Mouse (Mus musculus) gastrocnemius, adult 8-10 months (tissue): ENCODE data around the gene Mtrf1. TPM values are rescaled to one million over a fixed set of nuclear protein-coding genes. Genes with fewer than 3 reads are reported as not detected.
"Not testable (repeated sequence)": the region's sequence is repeated elsewhere in the genome, so short reads cannot be mapped to it uniquely, and the experiment has no call there.

Experiments
- DNase-seq, 2 experiments: peaks; one replicate each; pipeline ENCODE4 v3.0.0; 2022; ENCODE audit warnings: low spot score in 2 of 2
- total RNA-seq, 4 experiments: library from RNA; stranded (reverse); gene quantifications; 2 replicates each; pipeline ENCODE4 v1.2.4; 2022

Gene Mtrf1
- total RNA-seq, 4 experiments from 2014 or later, result 9.4 to 10.1 (median 9.6) TPM

GRCm38 (mm10) chr14:79445055-79445620, 47.6 kb downstream of the Mtrf1 start:
- DNase-seq, result no peak

- peak; percentile 45 to 49 for DNase-seq
Observed at GRCm38 (mm10) chr14:79451681-79452590, 54.4 kb downstream of the Mtrf1 start, which contains the start of gene Kbtbd6. Gene Kbtbd6 (plus strand): TSS chr14:79451835.

- DNase-seq, result not testable (repeated sequence)
Observed at GRCm38 (mm10) chr14:79452591-79452934, 55.0 kb downstream of the Mtrf1 start.

GRCm38 (mm10) chr14:79460401-79460800, 62.8 kb downstream of the Mtrf1 start:
- no peak for DNase-seq

GRCm38 (mm10) chr14:79460988-79461387, 63.4 kb downstream of the Mtrf1 start:
- DNase-seq, result no peak

- no peak for DNase-seq
Observed at GRCm38 (mm10) chr14:79465623-79466022, 68.1 kb downstream of the Mtrf1 start.

- no peak for DNase-seq
Observed at GRCm38 (mm10) chr14:79467621-79468020, 70.0 kb downstream of the Mtrf1 start.

Other genes starting within 250 kb of the Mtrf1 start
- gene Zfp957, start 150.4 kb upstream of the Mtrf1 start, total RNA-seq, result not detected
- 10 to 100 TPM; 40.3 to 72.6 (median 66.7) TPM for gene Rgcc, start 96.1 kb upstream of the Mtrf1 start, total RNA-seq
- gene Naa16, start 7.0 kb upstream of the Mtrf1 start, total RNA-seq, result 10 to 100 TPM; 22.9 to 28.9 (median 25.4) TPM
- 1 to 10 TPM; 5.2 to 6.9 (median 6.0) TPM for gene Kbtbd7, start 28.7 kb downstream of the Mtrf1 start, total RNA-seq
- not detected for gene Kbtbd6, start 54.1 kb downstream of the Mtrf1 start, total RNA-seq
- 1 to 10 TPM; 3.0 to 4.3 (median 4.0) TPM for gene Elf1, start 83.4 kb downstream of the Mtrf1 start, total RNA-seq
- gene Wbp4, start 83.7 kb downstream of the Mtrf1 start, total RNA-seq, result 10 to 100 TPM; 18.1 to 23.2 (median 20.3) TPM
- gene Sugt1, start 189.9 kb downstream of the Mtrf1 start, total RNA-seq, result 100 to 1,000 TPM in 2 of 4 experiments, 10 to 100 TPM in 2; 89.1 to 121 (median 109) TPM